Mouse (Mus musculus): ENCODE data around the gene 1810009A15Rik.

DNA sequence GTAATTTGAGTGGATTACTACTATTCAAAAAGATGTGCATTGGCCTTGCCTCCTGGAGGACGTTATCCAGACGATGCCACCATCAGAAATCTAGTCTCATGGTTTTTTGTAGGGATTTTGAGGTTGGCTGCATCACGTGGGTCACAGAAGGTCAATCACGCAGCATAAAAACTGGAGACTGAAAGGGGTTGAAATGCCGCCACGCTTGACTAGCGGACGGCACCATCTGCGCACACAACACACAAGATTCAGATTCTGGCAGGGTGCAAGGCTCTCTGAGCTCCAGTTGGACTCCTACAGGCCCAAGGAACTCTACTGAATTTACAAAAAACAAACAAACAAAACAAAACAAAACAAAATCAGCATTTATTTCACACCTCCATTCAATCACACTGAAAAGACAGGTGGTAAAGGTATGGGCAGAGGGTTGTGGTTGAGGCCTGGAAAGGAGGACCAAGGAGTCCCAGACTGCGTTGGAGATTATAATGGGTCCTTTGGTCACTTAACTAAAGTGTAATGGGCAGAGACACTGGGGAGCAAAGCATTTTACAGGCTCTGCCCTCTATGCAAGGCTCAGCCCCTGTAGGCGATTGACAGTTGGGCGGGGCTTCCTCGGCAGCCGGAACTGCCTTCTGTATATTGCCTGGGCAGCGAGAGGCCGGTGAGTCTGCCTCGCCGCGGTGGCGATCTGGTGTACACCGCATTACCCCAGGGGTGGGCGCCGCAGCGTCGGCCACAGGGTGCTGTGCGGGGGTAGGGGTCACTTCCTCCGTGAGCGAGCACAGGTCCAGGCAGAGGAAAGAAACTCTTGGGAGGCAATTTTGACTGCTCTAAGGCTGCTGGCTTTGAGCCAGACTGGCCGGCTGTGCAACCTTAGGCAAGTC, 48.5 kb upstream of the 1810009A15Rik start:
- peak; percentile 26 for TF ChIP-seq CTCF (IDR thresholded peaks at IDR 0.05; ENCODE audit: low read depth)
- TF ChIP-seq EP300 (optimal IDR thresholded peaks at IDR 0.05) = no peak

Measured in stomach, postnatal 0 days (tissue).